Mouse (Mus musculus): ENCODE measurements around the gene Dusp28.

GRCm38 (mm10) chr1:92916725-92917124 lies 9.9 kb downstream of the Dusp28 start:
- no peak for TF ChIP-seq ZC3H11A (IDR thresholded peaks at IDR 0.05; ENCODE audit: borderline replicate concordance, low read depth, low read length)
- TF ChIP-seq MAFK (IDR thresholded peaks at IDR 0.05; ENCODE audit: insufficient read depth, low read depth, low read length) = no peak
- no peak for TF ChIP-seq ZNF384 (IDR thresholded peaks at IDR 0.05; ENCODE audit: low read depth, low read length)

All from ES-E14 (cell line).